Mouse (Mus musculus): ENCODE measurements at regions not wholly inside any gene's neighbourhood (a gene's known extent, or its start where the extent isn't known, plus 50 kb on each side); places are given as distances from the start of the nearest gene placed in this dataset.

DNA sequence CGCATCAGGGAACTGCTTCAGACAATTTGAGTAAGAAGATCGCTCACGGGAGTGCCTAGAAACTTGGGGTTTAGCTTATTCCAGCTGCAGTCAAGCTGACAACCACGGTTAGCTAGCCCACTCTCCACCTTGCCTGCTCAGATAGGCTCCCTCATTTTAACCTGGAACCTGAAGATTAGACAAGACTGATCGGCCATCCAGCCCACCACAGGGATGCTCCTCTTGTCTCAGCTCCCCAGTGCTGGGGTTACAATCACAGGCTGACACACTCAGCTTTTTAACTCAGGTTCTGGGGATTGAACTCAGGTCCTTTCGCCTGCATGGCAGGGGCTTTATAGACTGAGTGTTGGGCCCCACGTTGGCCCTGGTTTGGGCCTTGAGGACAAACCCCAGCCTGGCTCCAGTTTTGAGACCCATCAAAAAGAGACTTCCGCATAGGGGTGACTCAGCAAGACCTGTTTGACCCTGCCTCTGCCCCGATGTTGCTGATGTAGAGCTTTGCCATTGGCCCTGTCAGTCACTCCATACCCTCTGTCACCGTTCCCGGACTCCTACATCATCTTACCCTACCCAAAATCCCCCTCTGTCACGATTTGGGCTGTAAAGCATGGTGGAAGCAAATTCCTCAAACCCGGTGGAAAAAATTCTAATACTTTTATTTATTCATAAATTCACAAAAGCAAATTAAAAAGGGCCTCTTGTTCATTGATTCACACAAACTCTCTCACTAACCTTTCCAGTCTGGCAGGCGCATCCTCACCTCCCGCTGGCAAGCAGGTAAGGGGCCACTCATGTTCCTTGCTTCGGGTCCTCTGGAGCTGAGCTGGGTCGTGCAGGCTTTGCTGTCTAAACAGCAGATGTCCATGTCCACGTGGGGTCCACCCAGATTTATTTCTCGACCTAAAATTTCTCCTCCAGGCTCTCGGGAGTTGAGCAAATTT lies 67.6 kb upstream of the Vrk1 start:
- TF ChIP-seq CTCF (IDR thresholded peaks at IDR 0.05; ENCODE audit: control insufficient read depth, insufficient read depth, low read length) = no peak
- no peak for TF ChIP-seq POLR2A (IDR thresholded peaks at IDR 0.05; ENCODE audit: borderline replicate concordance, control insufficient read depth, low read depth, low read length)
